Mouse (Mus musculus): ENCODE data around the gene Map3k4. TPM values are rescaled to one million over a fixed set of nuclear protein-coding genes. Genes with fewer than 3 reads are reported as not detected.

Gene Map3k4
- polyA plus RNA-seq, 2 experiments = 5.0 to 9.6 TPM

DNA sequence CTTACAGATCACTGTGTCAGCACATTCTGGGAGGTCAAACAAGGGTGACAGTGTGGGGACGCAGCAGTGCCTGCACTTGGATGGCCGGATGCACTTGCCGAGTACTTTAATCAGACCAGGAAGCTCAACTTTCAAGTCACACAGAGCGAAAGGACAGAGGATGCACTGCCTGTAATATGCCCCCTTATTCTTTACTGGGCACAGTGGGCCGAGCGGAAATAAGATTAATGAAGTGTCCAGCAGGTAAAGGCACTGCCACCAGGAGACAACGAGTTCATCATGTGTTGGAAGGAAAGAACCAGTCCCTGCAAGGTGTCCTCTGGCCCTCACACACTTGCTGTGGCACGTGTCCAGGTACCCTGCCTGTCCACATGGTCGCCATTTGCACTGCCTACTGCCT lies 94.5 kb downstream of the Map3k4 start:
- Histone ChIP-seq H3K4me1 (replicated peaks; ENCODE audit: control insufficient read depth in 2 of 2, insufficient read depth in 2 of 2, low read length in 1 of 2) (no peaks in the 10 kb centered on the region), H3K27ac (no peak overlapping the region), H3K4me2 (ENCODE audit: low read depth) (no peak overlapping the region), H3K36me3 (replicated peaks; ENCODE audit: control insufficient read depth, insufficient read depth, low read depth) (peaks cover 10% of the 10 kb centered on the region), H3K9me3 (ENCODE audit: control insufficient read depth, low read length) (no peaks in the 10 kb centered on the region), H3K9ac (replicated peaks) (no peak overlapping the region), H3K27me3 (ENCODE audit: control insufficient read depth, insufficient read depth, low read length) (no peaks in the 10 kb centered on the region), H3K4me3 (ENCODE audit: insufficient read depth in 1 of 2, low read depth in 2 of 2, low read length in 2 of 2) (no peak overlapping the region)
- WGBS (ENCODE audit: insufficient replicate concordance) = 72% methylated on average over 9 of the region's 9 CpGs
- DNase-seq (ENCODE audit: low read depth in 3 of 3, low spot score in 3 of 3) = no peak
- TF ChIP-seq EP300 (IDR thresholded peaks at IDR 0.05; ENCODE audit: low read depth) (no peak), CTCF (IDR thresholded peaks at IDR 0.05; ENCODE audit: low read depth) (no peak)
- no peak for ATAC-seq (ENCODE audit: insufficient read depth)

DNA sequence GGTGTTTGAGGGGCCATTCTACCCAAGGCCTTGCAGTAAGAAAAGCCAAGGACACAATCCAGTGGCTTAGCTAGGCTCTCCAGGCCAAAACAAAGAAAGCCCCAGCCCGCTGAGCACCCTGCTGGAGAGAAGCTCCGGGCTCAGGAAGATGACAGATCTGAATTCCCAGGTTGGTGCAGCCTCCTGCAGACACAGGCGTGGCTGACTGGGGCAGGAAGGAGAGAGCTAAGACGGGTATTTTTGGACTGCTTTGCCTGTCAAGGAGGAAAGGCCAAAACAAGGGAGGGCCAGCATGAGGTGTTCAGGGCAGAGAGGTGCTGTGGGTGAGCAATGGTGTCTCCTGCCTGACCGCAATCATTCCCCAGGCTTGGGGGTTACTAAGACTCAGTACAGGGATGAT lies 94.9 kb downstream of the Map3k4 start:
- no peak overlapping the region for H3K4me2 ChIP-seq (ENCODE audit: low read depth)
- H3K4me3 ChIP-seq (ENCODE audit: insufficient read depth in 1 of 2, low read depth in 2 of 2, low read length in 2 of 2) = no peak overlapping the region
- H3K36me3 ChIP-seq (replicated peaks; ENCODE audit: control insufficient read depth, insufficient read depth, low read depth) = peaks cover 14% of the 10 kb centered on the region
- H3K9me3 ChIP-seq (ENCODE audit: control insufficient read depth, low read length) = no peaks in the 10 kb centered on the region
- WGBS (ENCODE audit: insufficient replicate concordance) = 74% methylated on average over 5 of the region's 5 CpGs
- DNase-seq (ENCODE audit: low read depth in 3 of 3, low spot score in 3 of 3) = no peak
- H3K4me1 ChIP-seq (replicated peaks; ENCODE audit: control insufficient read depth in 2 of 2, insufficient read depth in 2 of 2, low read length in 1 of 2) = no peaks in the 10 kb centered on the region
- H3K27ac ChIP-seq = no peak overlapping the region
- H3K27me3 ChIP-seq (ENCODE audit: control insufficient read depth, insufficient read depth, low read length) = no peaks in the 10 kb centered on the region
- ATAC-seq (ENCODE audit: insufficient read depth) = no peak
- no peak for TF ChIP-seq CTCF (IDR thresholded peaks at IDR 0.05; ENCODE audit: low read depth)
- TF ChIP-seq EP300 (IDR thresholded peaks at IDR 0.05; ENCODE audit: low read depth) = no peak
- no peak overlapping the region for H3K9ac ChIP-seq (replicated peaks)

DNA sequence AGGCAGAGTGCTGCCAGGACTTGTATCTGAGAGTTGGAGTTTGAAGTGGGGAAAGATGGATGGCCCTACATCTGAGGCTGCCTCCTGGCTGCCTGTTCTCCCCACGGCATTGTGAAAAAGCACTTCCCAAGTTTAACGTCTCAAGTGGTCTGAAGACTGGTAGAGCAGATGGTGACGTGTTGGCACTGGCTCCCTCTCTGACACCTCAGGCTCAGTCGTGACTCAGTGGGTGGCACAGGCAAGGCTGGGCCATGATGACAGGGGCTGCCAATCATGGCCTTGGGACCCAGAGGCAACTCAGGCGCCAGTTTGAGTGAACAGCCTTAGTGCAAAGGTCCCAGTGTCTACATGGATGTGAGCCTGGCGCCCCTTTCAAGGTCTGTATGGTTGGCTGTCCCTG lies 96.7 kb downstream of the Map3k4 start:
- WGBS (ENCODE audit: insufficient replicate concordance) = 82% methylated on average over 6 of the region's 6 CpGs
- Histone ChIP-seq H3K4me3 (ENCODE audit: insufficient read depth in 1 of 2, low read depth in 2 of 2, low read length in 2 of 2) (no peak overlapping the region), H3K4me1 (replicated peaks; ENCODE audit: control insufficient read depth in 2 of 2, insufficient read depth in 2 of 2, low read length in 1 of 2) (no peaks in the 10 kb centered on the region), H3K9me3 (ENCODE audit: control insufficient read depth, low read length) (no peaks in the 10 kb centered on the region), H3K4me2 (ENCODE audit: low read depth) (no peak overlapping the region), H3K27me3 (ENCODE audit: control insufficient read depth, insufficient read depth, low read length) (no peaks in the 10 kb centered on the region), H3K27ac (no peak overlapping the region), H3K36me3 (replicated peaks; ENCODE audit: control insufficient read depth, insufficient read depth, low read depth) (peaks cover 32% of the 10 kb centered on the region), H3K9ac (replicated peaks) (no peak overlapping the region)
- ATAC-seq (ENCODE audit: insufficient read depth) (no peak), DNase-seq (ENCODE audit: low read depth in 3 of 3, low spot score in 3 of 3) (no peak)
- no peak for TF ChIP-seq EP300 (IDR thresholded peaks at IDR 0.05; ENCODE audit: low read depth)

DNA sequence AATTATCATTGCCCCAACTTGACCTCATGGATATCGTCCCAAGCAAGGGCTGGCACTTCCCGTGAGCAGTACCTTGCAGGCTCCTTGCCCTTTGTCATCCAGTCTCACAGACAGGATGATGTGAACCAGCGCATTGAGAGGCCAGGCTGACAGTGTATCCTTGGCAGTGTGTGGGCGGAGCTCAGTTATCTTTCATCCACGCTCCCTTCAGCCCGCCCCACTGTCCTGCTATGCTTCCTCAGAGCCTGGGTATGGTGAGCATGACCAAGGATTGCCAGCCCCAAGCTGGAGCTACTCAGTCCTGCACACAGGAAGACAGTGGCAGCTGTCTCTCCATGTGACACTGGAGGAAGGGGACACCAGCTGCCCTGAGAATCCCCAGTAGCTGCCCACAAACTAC lies 102.4 kb downstream of the Map3k4 start:
- no peak overlapping the region for H3K4me2 ChIP-seq (ENCODE audit: low read depth)
- 33% methylated on average over 6 of the region's 6 CpGs for WGBS (ENCODE audit: insufficient replicate concordance)
- peak; percentile 86 for ATAC-seq (ENCODE audit: insufficient read depth)
- H3K27me3 ChIP-seq (ENCODE audit: control insufficient read depth, insufficient read depth, low read length) = no peaks in the 10 kb centered on the region
- peaks cover 9 to 14% of the 10 kb centered on the region in 2 experiments for H3K4me1 ChIP-seq (replicated peaks; ENCODE audit: control insufficient read depth in 2 of 2, insufficient read depth in 2 of 2, low read length in 1 of 2)
- H3K4me3 ChIP-seq (ENCODE audit: insufficient read depth in 1 of 2, low read depth in 2 of 2, low read length in 2 of 2) = no peak overlapping the region
- H3K9me3 ChIP-seq (ENCODE audit: control insufficient read depth, low read length) = no peaks in the 10 kb centered on the region
- TF ChIP-seq EP300 (IDR thresholded peaks at IDR 0.05; ENCODE audit: low read depth) = no peak
- no peak for TF ChIP-seq CTCF (IDR thresholded peaks at IDR 0.05; ENCODE audit: low read depth)
- H3K9ac ChIP-seq (replicated peaks) = peak overlapping the region; percentile 32
- DNase-seq (ENCODE audit: low read depth in 3 of 3, low spot score in 3 of 3) = peak in 2 of 3 experiments; percentile 54 to 56
- H3K27ac ChIP-seq = no peak overlapping the region
- H3K36me3 ChIP-seq (replicated peaks; ENCODE audit: control insufficient read depth, insufficient read depth, low read depth) = peaks cover 82% of the 10 kb centered on the region

DNA sequence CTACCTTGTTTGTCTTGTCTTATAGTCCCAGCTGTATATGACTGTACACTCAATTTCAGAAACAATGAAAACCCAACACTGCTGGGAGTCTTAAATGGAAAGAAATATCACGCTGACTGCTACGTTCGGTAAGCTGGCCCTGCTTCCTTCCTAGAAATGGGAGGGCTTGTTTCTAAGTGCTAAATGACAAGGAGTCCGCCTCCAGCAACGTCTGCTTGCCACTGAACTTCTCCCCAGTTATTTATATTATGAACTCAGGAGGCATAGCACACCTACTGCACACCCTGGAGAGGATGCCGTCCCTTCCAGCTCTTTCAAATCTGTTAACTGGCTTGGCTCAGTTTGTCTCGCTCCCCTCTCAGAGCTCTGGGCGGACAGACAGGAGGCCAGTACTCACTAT lies 105.2 kb downstream of the Map3k4 start:
- TF ChIP-seq EP300 (IDR thresholded peaks at IDR 0.05; ENCODE audit: low read depth) (no peak), CTCF (IDR thresholded peaks at IDR 0.05; ENCODE audit: low read depth) (no peak)
- H3K27me3 ChIP-seq (ENCODE audit: control insufficient read depth, insufficient read depth, low read length) = no peaks in the 10 kb centered on the region
- H3K4me1 ChIP-seq (replicated peaks; ENCODE audit: control insufficient read depth in 2 of 2, insufficient read depth in 2 of 2, low read length in 1 of 2) = peaks cover 29 to 36% of the 10 kb centered on the region in 2 experiments
- no peak overlapping the region for H3K4me3 ChIP-seq (ENCODE audit: insufficient read depth in 1 of 2, low read depth in 2 of 2, low read length in 2 of 2)
- H3K4me2 ChIP-seq (ENCODE audit: low read depth) = no peak overlapping the region
- no peak for DNase-seq (ENCODE audit: low read depth in 3 of 3, low spot score in 3 of 3)
- H3K27ac ChIP-seq = no peak overlapping the region
- H3K36me3 ChIP-seq (replicated peaks; ENCODE audit: control insufficient read depth, insufficient read depth, low read depth) = peaks cover 70% of the 10 kb centered on the region
- H3K9ac ChIP-seq (replicated peaks) = no peak overlapping the region
- H3K9me3 ChIP-seq (ENCODE audit: control insufficient read depth, low read length) = no peaks in the 10 kb centered on the region
- ATAC-seq (ENCODE audit: insufficient read depth) = no peak
- WGBS (ENCODE audit: insufficient replicate concordance) = 84% methylated on average over 8 of the region's 8 CpGs
